Mouse (Mus musculus) hindbrain, embryonic 11.5 days (tissue): Measurements from ENCODE around the gene Fcna. TPM values are rescaled to one million over a fixed set of nuclear protein-coding genes. Genes with fewer than 3 reads are reported as not detected.

Experiments used
- ATAC-seq: fragments of 200-750 bp; cut with Nextera tagmentation; 2 replicates; pipeline ENCODE4 v1.8.0; 2017; ENCODE audit warnings: mild to moderate bottlenecking, moderate TSS enrichment, moderate library complexity; ENCODE audit not compliant: low FRiP score
- DNase-seq: peaks from one replicate; pipeline ENCODE4 v3.0.0-alpha.2; 2015; ENCODE audit warnings: low spot score
- H3K27ac ChIP-seq: fragments of 300-500 bp; sonication (generic); 2 replicates; pipeline ENCODE4 v1.5.1; 2014; ENCODE audit warnings: mild to moderate bottlenecking, low read depth, low read length
- H3K27me3 ChIP-seq: fragments of 300-500 bp; sonication (generic); 2 replicates; pipeline ENCODE4 v1.6.1; 2014; ENCODE audit warnings: mild to moderate bottlenecking, low read length, moderate library complexity, mixed read lengths; ENCODE audit not compliant: control insufficient read depth, insufficient read depth
- H3K36me3 ChIP-seq: fragments of 300-500 bp; sonication (generic); 2 replicates; pipeline ENCODE4 v1.6.1; 2014; ENCODE audit warnings: mild to moderate bottlenecking, low read length, moderate library complexity, mixed read lengths; ENCODE audit not compliant: control insufficient read depth, insufficient read depth
- H3K4me1 ChIP-seq: fragments of 300-500 bp; sonication (generic); replicated peaks from 2 replicates; pipeline ENCODE4 v1.6.1; 2014; ENCODE audit warnings: low read length, mixed read lengths; ENCODE audit not compliant: control insufficient read depth, insufficient read depth
- H3K4me2 ChIP-seq: fragments of 300-500 bp; sonication (generic); replicated peaks from 2 replicates; pipeline ENCODE4 v1.6.1; 2014; ENCODE audit warnings: mild to moderate bottlenecking, low read depth, low read length
- H3K4me3 ChIP-seq: fragments of 300-500 bp; sonication (generic); 2 replicates; pipeline ENCODE4 v1.5.1; 2014; ENCODE audit warnings: low read depth, low read length
- H3K9ac ChIP-seq: fragments of 300-500 bp; sonication (generic); 2 replicates; pipeline ENCODE4 v1.6.1; 2014; ENCODE audit warnings: low read depth, low read length
- H3K9me3 ChIP-seq: fragments of 300-500 bp; sonication (generic); 2 replicates; pipeline ENCODE4 v1.6.1; 2016; ENCODE audit warnings: low read length; ENCODE audit not compliant: control insufficient read depth
- WGBS: fragments of 180-500 bp; shearing (Covaris S2); extraction: QIAGEN DNeasy Blood & Tissue Kit; methylation state at CpG from one replicate; pipeline ENCODE4 v1.1.7; 2014; 5-methylcytosine and 5-hydroxymethylcytosine counted together
- polyA plus RNA-seq: library from polyadenylated mRNA; unstranded; fragments of >200 nt; fragmentation: Nextera tagmentation; extraction: Ambion mirVana; gene quantifications from 2 replicates; pipeline ENCODE4 v1.2.1, GENCODE M21; 2014

Fcna gene
- polyA plus RNA-seq, 1 experiment from 2014 or later, result 0.82 TPM

GRCm38 (mm10) chr2:25576965-25577891 is 50.6 kb downstream of the Fcna start:
- Histone ChIP-seq H3K9ac (peak overlapping the region; percentile 31; the same call in 1 of the 2 replicates), H3K4me1 (peaks cover 24% of the 10 kb centered on the region), H3K27me3 (peaks cover 56% of the 10 kb centered on the region), H3K4me2 (peak overlapping the region; percentile 40; the same call in 1 of the 2 replicates), H3K36me3 (no peaks in the 10 kb centered on the region), H3K9me3 (no peaks in the 10 kb centered on the region), H3K4me3 (peak overlapping the region; percentile 30), H3K27ac (no peak overlapping the region)
- DNase-seq (peak; percentile 44), ATAC-seq (no peak)
- WGBS, result 13% methylated on average over 92 of the region's 92 CpGs

- H3K4me2 ChIP-seq, result peak overlapping the region; percentile 92; the same call in 1 of the 2 replicates
- no peak overlapping the region for H3K4me3 ChIP-seq
- 70% methylated on average over 16 of the region's 16 CpGs for WGBS
Observed at GRCm38 (mm10) chr2:25576028-25576850, 51.6 kb downstream of the Fcna start.

GRCm38 (mm10) chr2:25575432-25576027 is 52.3 kb downstream of the Fcna start:
- Histone ChIP-seq H3K36me3 (no peaks in the 10 kb centered on the region), H3K27me3 (peaks cover 49% of the 10 kb centered on the region), H3K4me2 (peak overlapping the region; percentile 92), H3K27ac (peak overlapping the region; percentile 67), H3K9ac (peak overlapping the region; percentile 63; the same call in 1 of the 2 replicates), H3K9me3 (no peaks in the 10 kb centered on the region), H3K4me1 (peaks cover 21% of the 10 kb centered on the region), H3K4me3 (peak overlapping the region; percentile 60)
- 17% methylated on average over 21 of the region's 21 CpGs for WGBS
- ATAC-seq (peak; percentile 5; the same call in 1 of the 2 replicates), DNase-seq (peak; percentile 48)

More at GRCm38 (mm10) chr2:25576028-25576850, 51.6 kb downstream of the Fcna start:
- no peaks in the 10 kb centered on the region for H3K9me3 ChIP-seq
- no peak for DNase-seq
- peaks cover 55% of the 10 kb centered on the region for H3K27me3 ChIP-seq
- ATAC-seq, result no peak
- H3K9ac ChIP-seq, result peak overlapping the region; percentile 63; the same call in 1 of the 2 replicates
- no peak overlapping the region for H3K27ac ChIP-seq
- no peaks in the 10 kb centered on the region for H3K36me3 ChIP-seq
- peaks cover 22% of the 10 kb centered on the region for H3K4me1 ChIP-seq

Other genes with a start within 250 kb of the Fcna start
- 0.21 TPM in 1 of 2 replicates, not detected in the other for gene Entpd2, start 232.2 kb downstream of the Fcna start, polyA plus RNA-seq
- 123 and 151 TPM in 2 replicates for gene Npdc1, start 228.7 kb downstream of the Fcna start, polyA plus RNA-seq
- 0.11 TPM in 1 of 2 replicates, not detected in the other for gene Fut7, start 204.8 kb downstream of the Fcna start, polyA plus RNA-seq
- gene Abca2, start 199.3 kb downstream of the Fcna start, polyA plus RNA-seq, result 3.5 and 3.7 TPM in 2 replicates
- 0.57 TPM in 1 of 2 replicates, not detected in the other for gene Clic3, start 171.2 kb downstream of the Fcna start, polyA plus RNA-seq
- 27.6 and 28.0 TPM in 2 replicates for gene Paxx, start 166.9 kb downstream of the Fcna start, polyA plus RNA-seq
- 0.39 and 0.64 TPM in 2 replicates for gene Ptgds, start 158.0 kb downstream of the Fcna start, polyA plus RNA-seq
- gene Lcn12, start 134.1 kb downstream of the Fcna start, polyA plus RNA-seq, result not detected in 2 replicates
- gene Fbxw5, start 127.3 kb downstream of the Fcna start, polyA plus RNA-seq, result 64.2 and 75.3 TPM in 2 replicates
- gene C8g, start 126.3 kb downstream of the Fcna start, polyA plus RNA-seq, result 4.0 and 6.1 TPM in 2 replicates
- 25.3 and 32.3 TPM in 2 replicates for gene Traf2, start 81.1 kb downstream of the Fcna start, polyA plus RNA-seq
- gene Edf1, start 70.2 kb downstream of the Fcna start, polyA plus RNA-seq, result 380 and 436 TPM in 2 replicates
- 3.0 and 4.2 TPM in 2 replicates for gene Mamdc4, start 53.2 kb downstream of the Fcna start, polyA plus RNA-seq
- gene Phpt1, start 52.8 kb downstream of the Fcna start, polyA plus RNA-seq, result 161 and 167 TPM in 2 replicates
- 0.38 and 0.59 TPM in 2 replicates for gene Ajm1, start 46.3 kb downstream of the Fcna start, polyA plus RNA-seq
- gene Rabl6, start 19.5 kb downstream of the Fcna start, polyA plus RNA-seq, result 53.3 and 55.3 TPM in 2 replicates
- gene Ccdc183, start 10.4 kb downstream of the Fcna start, polyA plus RNA-seq, result 0.14 and 0.22 TPM in 2 replicates
- gene Tmem141, start 6.0 kb downstream of the Fcna start, polyA plus RNA-seq, result 17.6 and 18.0 TPM in 2 replicates
- not detected in 2 replicates for gene Lcn8, start 25.1 kb upstream of the Fcna start, polyA plus RNA-seq
- gene Lcn5, start 29.9 kb upstream of the Fcna start, polyA plus RNA-seq, result not detected in 2 replicates
- not detected in 2 replicates for gene Lcn6, start 48.8 kb upstream of the Fcna start, polyA plus RNA-seq
- 0.20 TPM in 1 of 2 replicates, not detected in the other for gene Lcn10, start 54.7 kb upstream of the Fcna start, polyA plus RNA-seq
- gene Obp2a, start 72.0 kb upstream of the Fcna start, polyA plus RNA-seq, result not detected in 2 replicates
- 65.1 and 71.6 TPM in 2 replicates for gene Bmyc, start 78.7 kb upstream of the Fcna start, polyA plus RNA-seq
- gene Obp2b, start 109.0 kb upstream of the Fcna start, polyA plus RNA-seq, result not detected in 2 replicates
- gene Lcn3, start 137.5 kb upstream of the Fcna start, polyA plus RNA-seq, result not detected in 2 replicates
- not detected in 2 replicates for gene Lcn11, start 149.0 kb upstream of the Fcna start, polyA plus RNA-seq
- gene Gm13539, start 154.2 kb upstream of the Fcna start, polyA plus RNA-seq, result not detected in 2 replicates
- gene Glt6d1, start 187.8 kb upstream of the Fcna start, polyA plus RNA-seq, result not detected in 2 replicates
- not detected in 2 replicates for gene Lcn9, start 195.1 kb upstream of the Fcna start, polyA plus RNA-seq
- gene Sohlh1, start 219.2 kb upstream of the Fcna start, polyA plus RNA-seq, result not detected in 2 replicates
- gene Kcnt1, start 235.7 kb upstream of the Fcna start, polyA plus RNA-seq, result 0.64 and 0.86 TPM in 2 replicates